Comparison of ENCODE assay signal across 10 mouse cellular contexts in genomic region chr19:31531249-31531740, GRCm38 (mm10).
DNase-seq lines count a peak whose midpoint lies in the region; ATAC-seq and TF ChIP-seq lines count a peak whose summit lies in the region.
"Had no signal": no experiment of that assay in that cellular context is flagged by ENCODE, and none has a peak within 500 bp of the region (broad histone marks: within the 10 kb centered on the region; RNA-seq: fewer than 3 reads in every experiment).

No protein-coding gene starts in this region.

- WGBS in kidney, adult 2 months = 13% methylated on average over 7 of the region's 7 CpGs

- H3K4me3 ChIP-seq in kidney, adult 2 months (ENCODE audit: insufficient read depth, low read depth, low read length) = no peak overlapping the region

- H3K27me3 ChIP-seq in kidney, adult 2 months (replicated peaks; ENCODE audit: control insufficient read depth, insufficient read depth, low read length) = no peaks in the 10 kb centered on the region

- H3K27ac ChIP-seq in kidney, adult 2 months (ENCODE audit: insufficient read depth, low read depth, low read length) = peak overlapping the region; percentile 24
- H3K27ac ChIP-seq: macrophage had no signal

- no peaks in the 10 kb centered on the region for H3K4me1 ChIP-seq in kidney, adult 2 months (ENCODE audit: control insufficient read depth, insufficient read depth, low read length)

- ATAC-seq in inflammation-experienced regulatory T-cells, adult 6 months = no peak

- no peak for TF ChIP-seq CTCF in kidney, adult 2 months (conservative IDR thresholded peaks at IDR 0.05; ENCODE audit: insufficient read depth, insufficient read length, low read depth, low read length)

- H3K36me3 ChIP-seq in kidney, adult 2 months (ENCODE audit: control insufficient read depth, insufficient read depth, low read length) = no peaks in the 10 kb centered on the region
- H3K36me3 ChIP-seq: G1E had no signal

- TF ChIP-seq POLR2A in kidney, adult 2 months (IDR thresholded peaks at IDR 0.05; ENCODE audit: low read depth, low read length) = no peak

- DNase-seq in layer of hippocampus, adult 11-12 months (ENCODE audit: low spot score) = peak; percentile 19
- no peak for DNase-seq in layer of hippocampus, postnatal 14 days (ENCODE audit: low spot score in 2 of 2)
- peak; percentile 63 to 73 for DNase-seq in adrenal gland, postnatal 36 days
- peak; percentile 51 for DNase-seq in kidney, adult 2 months
- DNase-seq in mesoderm, embryonic 11.5 days (ENCODE audit: low read depth, low spot score) = peak; percentile 54
- DNase-seq in cerebellum, postnatal 4 days (ENCODE audit: low spot score in 2 of 2) = no peak
- no peak for DNase-seq in B cell, adult 2 months

Comparison
In these comparisons a context has a peak if more than half of its experiments do, and no peak if none do; other contexts are left out.
1. DNase-seq: peak in layer of hippocampus, adult 11-12 months (single experiment), adrenal gland, postnatal 36 days (2 of 2), kidney, adult 2 months (single experiment) and mesoderm, embryonic 11.5 days (single experiment); none in layer of hippocampus, postnatal 14 days (0 of 2), cerebellum, postnatal 4 days (0 of 2) and B cell, adult 2 months (0 of 2).